Mouse (Mus musculus): ENCODE data around the gene Gm10271. TPM values are rescaled to one million over a fixed set of nuclear protein-coding genes. Genes with fewer than 3 reads are reported as not detected.
A peak's percentile ranks its signal among the peaks of the same experiment; 100 is the strongest.

Gm10271 gene
- polyA plus RNA-seq, 1 experiment from 2014 or later: not detected

GRCm38 (mm10) chr10:117009691-117010090 lies 37.3 kb upstream of the Gm10271 start:
- DNase-seq (ENCODE audit: low spot score): no peak
- TF ChIP-seq EP300 (optimal IDR thresholded peaks at IDR 0.05) (no peak), CTCF (IDR thresholded peaks at IDR 0.05; ENCODE audit: low read depth) (no peak)
- Histone ChIP-seq H3K4me3 (ENCODE audit: low read depth, low read length) (no peak overlapping the region), H3K27ac (replicated peaks) (no peak overlapping the region), H3K27me3 (ENCODE audit: control insufficient read depth, insufficient read depth, low read length) (no peaks in the 10 kb centered on the region), H3K9me3 (ENCODE audit: control insufficient read depth, low read length) (no peaks in the 10 kb centered on the region), H3K4me2 (replicated peaks; ENCODE audit: low read depth) (no peak overlapping the region), H3K9ac (ENCODE audit: low read length) (no peak overlapping the region), H3K36me3 (ENCODE audit: control insufficient read depth, insufficient read depth, low read length) (no peaks in the 10 kb centered on the region), H3K4me1 (replicated peaks; ENCODE audit: control insufficient read depth, insufficient read depth) (no peaks in the 10 kb centered on the region)
- 85% methylated on average over 6 of the region's 6 CpGs for WGBS
- no peak for ATAC-seq (ENCODE audit: low FRiP score, low TSS enrichment)

- no peak for TF ChIP-seq EP300 (optimal IDR thresholded peaks at IDR 0.05)
- no peak for TF ChIP-seq CTCF (IDR thresholded peaks at IDR 0.05; ENCODE audit: low read depth)
- no peaks in the 10 kb centered on the region for H3K9me3 ChIP-seq (ENCODE audit: control insufficient read depth, low read length)
- no peak overlapping the region for H3K27ac ChIP-seq (replicated peaks)
- H3K4me1 ChIP-seq (replicated peaks; ENCODE audit: control insufficient read depth, insufficient read depth): no peaks in the 10 kb centered on the region
- no peaks in the 10 kb centered on the region for H3K27me3 ChIP-seq (ENCODE audit: control insufficient read depth, insufficient read depth, low read length)
- no peak overlapping the region for H3K4me3 ChIP-seq (ENCODE audit: low read depth, low read length)
- ATAC-seq (ENCODE audit: low FRiP score, low TSS enrichment) (no peak), DNase-seq (ENCODE audit: low spot score) (no peak)
- 60% methylated on average over 12 of the region's 12 CpGs for WGBS
- H3K36me3 ChIP-seq (ENCODE audit: control insufficient read depth, insufficient read depth, low read length): no peaks in the 10 kb centered on the region
- no peak overlapping the region for H3K4me2 ChIP-seq (replicated peaks; ENCODE audit: low read depth)
- H3K9ac ChIP-seq (ENCODE audit: low read length): no peak overlapping the region
Measured at GRCm38 (mm10) chr10:117005707-117006464, 33.5 kb upstream of the Gm10271 start.

- ATAC-seq (ENCODE audit: low FRiP score, low TSS enrichment) (no peak), DNase-seq (ENCODE audit: low spot score) (no peak)
- Histone ChIP-seq H3K36me3 (ENCODE audit: control insufficient read depth, insufficient read depth, low read length) (no peaks in the 10 kb centered on the region), H3K4me1 (replicated peaks; ENCODE audit: control insufficient read depth, insufficient read depth) (no peaks in the 10 kb centered on the region), H3K9me3 (ENCODE audit: control insufficient read depth, low read length) (no peaks in the 10 kb centered on the region), H3K9ac (ENCODE audit: low read length) (no peak overlapping the region), H3K27ac (replicated peaks) (no peak overlapping the region), H3K4me2 (replicated peaks; ENCODE audit: low read depth) (no peak overlapping the region), H3K27me3 (ENCODE audit: control insufficient read depth, insufficient read depth, low read length) (no peaks in the 10 kb centered on the region), H3K4me3 (ENCODE audit: low read depth, low read length) (no peak overlapping the region)
- TF ChIP-seq EP300 (optimal IDR thresholded peaks at IDR 0.05) (no peak), CTCF (IDR thresholded peaks at IDR 0.05; ENCODE audit: low read depth) (no peak)
- 77% methylated on average over 5 of the region's 5 CpGs for WGBS
Measured at GRCm38 (mm10) chr10:117004695-117005094, 32.3 kb upstream of the Gm10271 start.

GRCm38 (mm10) chr10:117000975-117001374 lies 28.6 kb upstream of the Gm10271 start:
- DNase-seq (ENCODE audit: low spot score) (no peak), ATAC-seq (ENCODE audit: low FRiP score, low TSS enrichment) (no peak)
- H3K9ac ChIP-seq (ENCODE audit: low read length): no peak overlapping the region
- no peak overlapping the region for H3K27ac ChIP-seq (replicated peaks)
- H3K9me3 ChIP-seq (ENCODE audit: control insufficient read depth, low read length): no peaks in the 10 kb centered on the region
- TF ChIP-seq EP300 (optimal IDR thresholded peaks at IDR 0.05) (no peak), CTCF (IDR thresholded peaks at IDR 0.05; ENCODE audit: low read depth) (no peak)
- no peak overlapping the region for H3K4me2 ChIP-seq (replicated peaks; ENCODE audit: low read depth)
- 46% methylated on average over 12 of the region's 12 CpGs for WGBS
- no peaks in the 10 kb centered on the region for H3K27me3 ChIP-seq (ENCODE audit: control insufficient read depth, insufficient read depth, low read length)
- H3K4me1 ChIP-seq (replicated peaks; ENCODE audit: control insufficient read depth, insufficient read depth): no peaks in the 10 kb centered on the region
- H3K4me3 ChIP-seq (ENCODE audit: low read depth, low read length): no peak overlapping the region
- H3K36me3 ChIP-seq (ENCODE audit: control insufficient read depth, insufficient read depth, low read length): no peaks in the 10 kb centered on the region

- no peak overlapping the region for H3K4me2 ChIP-seq (replicated peaks; ENCODE audit: low read depth)
- no peak overlapping the region for H3K9ac ChIP-seq (ENCODE audit: low read length)
- no peaks in the 10 kb centered on the region for H3K36me3 ChIP-seq (ENCODE audit: control insufficient read depth, insufficient read depth, low read length)
- no peaks in the 10 kb centered on the region for H3K9me3 ChIP-seq (ENCODE audit: control insufficient read depth, low read length)
- no peaks in the 10 kb centered on the region for H3K27me3 ChIP-seq (ENCODE audit: control insufficient read depth, insufficient read depth, low read length)
- whole genome bisulfite sequencing: 67% methylated on average over 17 of the region's 17 CpGs
- H3K27ac ChIP-seq (replicated peaks): no peak overlapping the region
- H3K4me1 ChIP-seq (replicated peaks; ENCODE audit: control insufficient read depth, insufficient read depth): no peaks in the 10 kb centered on the region
- no peak for ATAC-seq (ENCODE audit: low FRiP score, low TSS enrichment)
- no peak for DNase-seq (ENCODE audit: low spot score)
- no peak overlapping the region for H3K4me3 ChIP-seq (ENCODE audit: low read depth, low read length)
- no peak for TF ChIP-seq EP300 (optimal IDR thresholded peaks at IDR 0.05)
- TF ChIP-seq CTCF (IDR thresholded peaks at IDR 0.05; ENCODE audit: low read depth): peak; percentile 22; the same call in 1 of the 2 replicates
Measured at GRCm38 (mm10) chr10:116998716-116999455, 26.5 kb upstream of the Gm10271 start.

- H3K9me3 ChIP-seq (ENCODE audit: control insufficient read depth, low read length): no peaks in the 10 kb centered on the region
- DNase-seq (ENCODE audit: low spot score) (peak; percentile 84), ATAC-seq (ENCODE audit: low FRiP score, low TSS enrichment) (peak; percentile 99)
- H3K27ac ChIP-seq (replicated peaks): no peak overlapping the region; the same call in 1 of the 2 replicates
- no peaks in the 10 kb centered on the region for H3K4me1 ChIP-seq (replicated peaks; ENCODE audit: control insufficient read depth, insufficient read depth)
- WGBS: 48% methylated on average over 6 of the region's 6 CpGs
- no peak overlapping the region for H3K4me2 ChIP-seq (replicated peaks; ENCODE audit: low read depth)
- H3K27me3 ChIP-seq (ENCODE audit: control insufficient read depth, insufficient read depth, low read length): no peaks in the 10 kb centered on the region
- H3K4me3 ChIP-seq (ENCODE audit: low read depth, low read length): no peak overlapping the region
- TF ChIP-seq EP300 (optimal IDR thresholded peaks at IDR 0.05): no peak
- TF ChIP-seq CTCF (IDR thresholded peaks at IDR 0.05; ENCODE audit: low read depth): no peak
- H3K36me3 ChIP-seq (ENCODE audit: control insufficient read depth, insufficient read depth, low read length): no peaks in the 10 kb centered on the region
- H3K9ac ChIP-seq (ENCODE audit: low read length): no peak overlapping the region
Measured at GRCm38 (mm10) chr10:116996236-116996600, 23.8 kb upstream of the Gm10271 start.
